Mouse (Mus musculus): Measurements from ENCODE around the gene Smyd5. TPM values are rescaled to one million over a fixed set of nuclear protein-coding genes. Genes with fewer than 3 reads are reported as not detected.

The Smyd5 gene
- total RNA-seq (2021) (10 to 100 TPM in 1 of 2 experiments, 1 to 10 TPM in 1; 8.1 to 13.6 TPM), polyA plus RNA-seq (2012; rRNA removed) (13.1 and 13.9 TPM in 2 replicates)
- long read RNA-seq, transcript Smyd5-201 (13 exons, 2,486 nt): major isoform, 14 of 15 reads
- long read RNA-seq, partial matches to known transcripts: 0 of 15 reads
- long read RNA-seq, other reads (novel, unspliced or antisense): 1 of 15 reads

DNA sequence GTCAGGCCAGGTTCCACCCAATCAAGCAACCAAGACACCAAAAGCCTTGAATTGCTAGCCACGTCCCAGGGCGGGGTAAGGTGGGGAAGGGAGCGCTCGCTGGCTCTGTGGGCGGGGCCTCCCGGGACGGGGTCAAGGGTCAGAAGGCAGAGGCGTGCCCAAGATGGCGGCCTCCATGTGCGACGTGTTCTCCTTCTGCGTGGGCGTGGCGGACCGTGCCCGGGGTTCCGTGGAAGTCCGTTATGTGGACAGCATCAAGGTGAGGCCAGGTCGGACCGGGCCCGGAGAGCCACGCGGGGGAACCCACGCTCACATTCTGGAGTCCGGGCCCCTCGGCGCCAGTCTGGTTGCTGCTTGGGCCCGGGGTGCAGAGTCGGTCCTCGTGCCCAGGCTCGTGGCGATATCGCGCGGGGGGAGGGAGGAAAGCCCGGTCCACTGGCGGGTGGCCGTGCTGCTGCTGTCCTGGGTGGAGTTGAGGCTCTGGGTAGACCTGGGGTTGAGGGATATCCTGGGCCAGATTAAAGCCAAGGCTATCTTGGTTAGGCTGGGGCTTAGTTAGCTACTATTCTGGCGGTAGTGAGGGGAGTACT, at the start of gene Smyd5:
Smyd5 (plus strand) TSS at position 148 of the 590 bp plus-strand sequence.
- H3K36me3 ChIP-seq (ENCODE audit: control insufficient read depth, insufficient read depth, low read length): no peaks in the 10 kb centered on the region
- 0 out of 2 replicates have a peak within 1 kb of the TSS, but pooled peaks have one; percentile 12 for H3K27ac ChIP-seq
- peak within 1 kb of the TSS; percentile 60 for H3K9ac ChIP-seq (ENCODE audit: low read depth, low read length)
- TF ChIP-seq POLR2A (IDR thresholded peaks at IDR 0.05; ENCODE audit: insufficient read depth, low read depth, low read length) (no peak), EP300 (IDR thresholded peaks at IDR 0.05; ENCODE audit: insufficient read depth, low read depth, low read length) (no peak), CTCF (IDR thresholded peaks at IDR 0.05) (no peak)
- under 1% methylated on average over 39 of the region's 39 CpGs for WGBS
- no peaks in the 10 kb centered on the region for H3K27me3 ChIP-seq (ENCODE audit: control insufficient read depth, insufficient read depth, low read length)
- H3K4me3 ChIP-seq: peak within 1 kb of the TSS; percentile 92
- H3K79me2 ChIP-seq (replicated peaks; ENCODE audit: control insufficient read depth, insufficient read depth, low read length): no peaks in the 10 kb centered on the region
- no peaks in the 10 kb centered on the region for H3K4me1 ChIP-seq (ENCODE audit: control insufficient read depth, insufficient read depth, low read length)
- intact Hi-C loops (cut with DNase I): no loop called here
- DNase-seq: peak; percentile 86 to 90

DNA sequence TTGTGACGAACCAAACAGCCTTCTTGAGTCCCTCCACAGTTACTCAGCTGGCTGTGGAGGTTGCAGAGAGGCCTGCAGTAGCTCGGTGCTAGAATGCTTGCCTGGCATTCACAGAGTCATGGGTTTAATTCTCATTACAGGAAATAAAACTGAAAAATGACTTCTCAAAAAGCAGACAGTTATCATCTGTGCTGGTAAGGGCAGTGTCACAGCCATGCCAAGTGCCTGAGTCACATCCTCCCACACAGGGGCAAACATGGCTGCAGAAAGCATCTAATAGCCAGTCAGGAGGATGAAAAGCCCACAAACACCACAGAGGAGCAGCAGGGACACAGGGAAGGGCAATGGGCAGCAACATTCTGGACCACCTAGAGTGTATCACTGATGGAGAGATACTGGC, 49.0 kb upstream of the Smyd5 start:
- no peaks in the 10 kb centered on the region for H3K36me3 ChIP-seq (ENCODE audit: control insufficient read depth, insufficient read depth, low read length)
- intact Hi-C loops (cut with DNase I): no loop called here
- no peaks in the 10 kb centered on the region for H3K27me3 ChIP-seq (ENCODE audit: control insufficient read depth, insufficient read depth, low read length)
- peaks cover 2% of the 10 kb centered on the region; the same call in 1 of the 2 replicates for H3K4me1 ChIP-seq (ENCODE audit: control insufficient read depth, insufficient read depth, low read length)
- 88% methylated on average over 2 of the region's 2 CpGs for WGBS
- no peak for DNase-seq
- no peak overlapping the region for H3K9ac ChIP-seq (ENCODE audit: low read depth, low read length)
- H3K4me3 ChIP-seq: no peak overlapping the region
- no peaks in the 10 kb centered on the region for H3K79me2 ChIP-seq (replicated peaks; ENCODE audit: control insufficient read depth, insufficient read depth, low read length)
- no peak overlapping the region for H3K27ac ChIP-seq
- TF ChIP-seq CTCF (IDR thresholded peaks at IDR 0.05) (no peak), POLR2A (IDR thresholded peaks at IDR 0.05; ENCODE audit: insufficient read depth, low read depth, low read length) (no peak)

DNA sequence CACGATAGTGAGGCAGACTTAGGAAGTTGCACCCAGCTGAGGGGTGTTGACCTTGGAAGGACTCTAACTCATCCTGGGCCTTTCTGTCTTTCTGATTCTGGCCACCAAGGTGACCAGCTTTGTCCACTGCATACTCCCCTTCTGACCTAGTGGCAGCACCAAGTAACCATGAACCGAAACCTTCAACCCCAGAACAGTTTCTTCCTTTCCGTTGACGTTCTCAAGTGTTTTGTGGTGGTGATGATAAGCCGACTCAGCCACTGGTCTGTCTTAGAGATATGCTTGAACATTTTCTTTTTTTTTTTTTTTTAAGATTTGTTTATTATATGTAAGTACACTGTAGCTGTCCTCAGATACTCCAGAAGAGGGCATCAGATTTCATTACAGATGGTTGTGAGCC, 43.2 kb upstream of the Smyd5 start:
- DNase-seq: no peak
- no peaks in the 10 kb centered on the region for H3K4me1 ChIP-seq (ENCODE audit: control insufficient read depth, insufficient read depth, low read length)
- H3K9ac ChIP-seq (ENCODE audit: low read depth, low read length): no peak overlapping the region
- no peaks in the 10 kb centered on the region for H3K27me3 ChIP-seq (ENCODE audit: control insufficient read depth, insufficient read depth, low read length)
- 58% methylated on average over 5 of the region's 5 CpGs for WGBS
- H3K79me2 ChIP-seq (replicated peaks; ENCODE audit: control insufficient read depth, insufficient read depth, low read length): no peaks in the 10 kb centered on the region
- intact Hi-C loops (cut with DNase I): no loop called here
- H3K4me3 ChIP-seq: no peak overlapping the region
- TF ChIP-seq POLR2A (IDR thresholded peaks at IDR 0.05; ENCODE audit: insufficient read depth, low read depth, low read length) (no peak), CTCF (IDR thresholded peaks at IDR 0.05) (no peak), EP300 (IDR thresholded peaks at IDR 0.05; ENCODE audit: insufficient read depth, low read depth, low read length) (no peak)
- H3K27ac ChIP-seq: no peak overlapping the region
- no peaks in the 10 kb centered on the region for H3K36me3 ChIP-seq (ENCODE audit: control insufficient read depth, insufficient read depth, low read length)

DNA sequence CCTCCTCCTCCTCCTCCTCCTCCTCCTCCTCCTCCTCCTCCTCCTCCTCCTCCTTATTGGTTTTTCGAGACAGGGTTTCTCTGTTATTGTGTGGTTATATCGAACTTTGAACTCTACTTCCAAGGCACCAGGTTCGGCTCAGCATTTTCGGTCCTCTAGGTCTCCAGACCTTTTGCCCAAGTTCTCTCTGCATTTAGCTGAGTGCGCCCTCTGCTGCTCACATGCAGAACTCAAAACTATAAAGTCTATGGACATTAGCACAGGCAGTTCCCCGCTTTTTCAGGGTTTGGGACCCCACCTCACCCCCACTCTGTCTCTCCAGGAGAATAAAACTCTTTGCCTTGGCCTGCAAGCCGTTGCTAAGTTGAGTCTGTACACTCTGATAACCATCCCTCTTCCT, 40.0 kb upstream of the Smyd5 start:
- peak; percentile 61 to 79 for DNase-seq
- peak; percentile 54; the same call in 1 of the 2 replicates for TF ChIP-seq EP300 (IDR thresholded peaks at IDR 0.05; ENCODE audit: insufficient read depth, low read depth, low read length)
- TF ChIP-seq CTCF (IDR thresholded peaks at IDR 0.05): peak; percentile 86
- no peak for TF ChIP-seq POLR2A (IDR thresholded peaks at IDR 0.05; ENCODE audit: insufficient read depth, low read depth, low read length)
- Histone ChIP-seq H3K4me1 (ENCODE audit: control insufficient read depth, insufficient read depth, low read length) (no peaks in the 10 kb centered on the region), H3K9ac (ENCODE audit: low read depth, low read length) (no peak overlapping the region), H3K79me2 (replicated peaks; ENCODE audit: control insufficient read depth, insufficient read depth, low read length) (no peaks in the 10 kb centered on the region), H3K4me3 (no peak overlapping the region), H3K27ac (no peak overlapping the region), H3K27me3 (ENCODE audit: control insufficient read depth, insufficient read depth, low read length) (no peaks in the 10 kb centered on the region), H3K36me3 (ENCODE audit: control insufficient read depth, insufficient read depth, low read length) (no peaks in the 10 kb centered on the region)
- WGBS: 18% methylated on average over 7 of the region's 7 CpGs
- intact Hi-C loops (cut with DNase I): loop anchor here (1.0 to 5.0 kb wide), 3 partner anchors 46 to 230 kb away; no protein-coding TSS in a partner anchor

DNA sequence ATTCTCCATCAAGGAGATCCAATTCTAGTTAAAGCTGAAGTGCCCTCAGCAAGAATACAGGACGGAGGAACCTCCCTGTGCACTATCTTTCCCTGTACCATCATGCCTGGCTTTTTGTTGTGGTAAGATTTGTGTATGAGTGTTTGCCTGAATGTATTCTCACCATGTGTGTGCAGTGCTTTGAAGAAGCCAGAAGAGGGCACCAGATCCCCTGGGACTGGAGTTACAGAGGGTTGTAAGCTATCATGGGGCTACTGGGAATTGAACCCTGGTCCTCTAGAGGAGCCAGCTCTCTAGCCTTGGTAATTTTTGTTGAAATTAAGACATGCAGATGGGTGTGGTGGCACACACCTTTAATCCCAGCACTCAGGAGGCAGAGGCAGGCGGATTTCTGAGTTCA, 36.4 kb upstream of the Smyd5 start:
- TF ChIP-seq POLR2A (IDR thresholded peaks at IDR 0.05; ENCODE audit: insufficient read depth, low read depth, low read length) (no peak), EP300 (IDR thresholded peaks at IDR 0.05; ENCODE audit: insufficient read depth, low read depth, low read length) (no peak), CTCF (IDR thresholded peaks at IDR 0.05) (0 out of 2 replicates have a peak, but pooled peaks have one; percentile 7)
- 81% methylated on average over 2 of the region's 2 CpGs for WGBS
- H3K79me2 ChIP-seq (replicated peaks; ENCODE audit: control insufficient read depth, insufficient read depth, low read length): no peaks in the 10 kb centered on the region
- no peak overlapping the region for H3K27ac ChIP-seq
- H3K9ac ChIP-seq (ENCODE audit: low read depth, low read length): no peak overlapping the region
- H3K27me3 ChIP-seq (ENCODE audit: control insufficient read depth, insufficient read depth, low read length): no peaks in the 10 kb centered on the region
- H3K36me3 ChIP-seq (ENCODE audit: control insufficient read depth, insufficient read depth, low read length): no peaks in the 10 kb centered on the region
- H3K4me3 ChIP-seq: no peak overlapping the region
- intact Hi-C loops (cut with DNase I): no loop called here
- H3K4me1 ChIP-seq (ENCODE audit: control insufficient read depth, insufficient read depth, low read length): no peaks in the 10 kb centered on the region
- DNase-seq: no peak

DNA sequence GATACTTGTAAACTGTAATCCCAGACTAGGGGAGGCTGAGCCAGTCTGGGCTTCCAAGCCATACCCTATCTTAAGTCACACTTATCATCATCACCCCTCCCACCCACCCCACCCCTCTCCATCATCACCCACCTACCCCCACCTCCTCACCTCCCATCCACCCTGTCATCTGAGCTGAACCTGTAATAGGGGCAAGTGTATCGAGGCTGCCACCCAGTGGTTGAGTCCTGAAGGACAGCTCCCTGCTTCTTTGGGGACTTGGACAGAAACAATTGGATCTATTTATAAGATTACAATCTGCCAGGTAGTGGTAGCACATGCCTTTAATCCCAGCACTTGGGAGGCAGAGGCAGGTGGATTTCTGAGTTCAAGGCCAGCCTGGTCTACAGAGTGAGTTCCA, 34.6 kb upstream of the Smyd5 start:
- Histone ChIP-seq H3K27ac (no peak overlapping the region), H3K36me3 (ENCODE audit: control insufficient read depth, insufficient read depth, low read length) (no peaks in the 10 kb centered on the region), H3K27me3 (ENCODE audit: control insufficient read depth, insufficient read depth, low read length) (no peaks in the 10 kb centered on the region), H3K79me2 (replicated peaks; ENCODE audit: control insufficient read depth, insufficient read depth, low read length) (no peaks in the 10 kb centered on the region), H3K4me3 (no peak overlapping the region), H3K4me1 (ENCODE audit: control insufficient read depth, insufficient read depth, low read length) (peaks cover 3% of the 10 kb centered on the region), H3K9ac (ENCODE audit: low read depth, low read length) (no peak overlapping the region)
- DNase-seq: peak; percentile 35 to 74
- intact Hi-C loops (cut with DNase I): no loop called here
- WGBS: 9% methylated on average over 1 of the region's 1 CpGs
- no peak for TF ChIP-seq EP300 (IDR thresholded peaks at IDR 0.05; ENCODE audit: insufficient read depth, low read depth, low read length)
- peak; percentile 73 for TF ChIP-seq CTCF (IDR thresholded peaks at IDR 0.05)
- TF ChIP-seq POLR2A (IDR thresholded peaks at IDR 0.05; ENCODE audit: insufficient read depth, low read depth, low read length): no peak

Measured in heart, adult 2 months (tissue).